In the genomic region with DNA sequence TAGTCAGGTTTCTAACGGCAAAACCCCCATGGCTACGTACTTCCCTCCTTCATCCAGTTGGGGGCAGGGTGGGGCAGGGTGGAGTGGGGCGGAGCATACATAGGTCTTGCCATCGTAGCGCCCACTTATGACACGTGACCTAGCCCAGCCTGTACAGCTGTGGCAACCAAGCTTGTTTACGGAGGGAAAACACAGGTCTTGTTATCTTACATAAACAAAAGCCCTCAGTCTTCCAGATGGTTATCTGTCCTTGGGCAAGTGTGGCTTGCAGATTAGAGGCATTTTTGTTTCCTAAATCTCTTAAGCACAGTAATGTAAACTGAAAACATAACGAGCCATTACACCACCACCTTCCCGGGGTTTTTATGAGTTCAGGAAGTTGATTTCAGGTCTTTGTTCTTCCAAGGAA, we compare ENCODE assay signal across 8 mouse cellular contexts. TPM values are rescaled to one million over a fixed set of nuclear protein-coding genes. Genes with fewer than 3 reads are reported as not detected.
DNase-seq lines count a peak whose midpoint lies in the region; ATAC-seq and TF ChIP-seq lines count a peak whose summit lies in the region.

No protein-coding gene starts in this region.

- no peak overlapping the region; the same call in 1 of the 2 replicates for H3K27ac ChIP-seq in thymus, adult 2 months (ENCODE audit: control insufficient read depth, insufficient read depth, low read length)

- no peaks in the 10 kb centered on the region for H3K36me3 ChIP-seq in thymus, adult 2 months (ENCODE audit: control insufficient read depth, insufficient read depth, low read length)

- 0 out of 2 replicates have a peak, but pooled peaks cover 2% of the 10 kb centered on the region for H3K4me1 ChIP-seq in thymus, adult 2 months (replicated peaks; ENCODE audit: control insufficient read depth, insufficient read depth, low read length)

- H3K4me3 ChIP-seq in thymus, adult 2 months (ENCODE audit: control insufficient read depth, insufficient read depth, low read length): no peak overlapping the region

- WGBS in thymus, adult 2 months: 9% methylated on average over 9 of the region's 9 CpGs

- ATAC-seq in erythroid progenitor cell, adult 5-6 weeks (replicated peaks; ENCODE audit: low FRiP score, poor library complexity, severe bottlenecking): peak; percentile 77

- H3K27me3 ChIP-seq in thymus, adult 2 months (ENCODE audit: control insufficient read depth, insufficient read depth, low read length): no peaks in the 10 kb centered on the region

- TF ChIP-seq POLR2A in thymus, adult 2 months (IDR thresholded peaks at IDR 0.05; ENCODE audit: control insufficient read depth, extremely low read depth, insufficient read depth, low read length, poor library complexity): no peak

- peak; percentile 35; the same call in 1 of the 2 replicates for TF ChIP-seq CTCF in thymus, adult 2 months (IDR thresholded peaks at IDR 0.05; ENCODE audit: borderline replicate concordance, control insufficient read depth, extremely low read depth, insufficient read depth, low read length, poor library complexity)

- DNase-seq in ovary, adult 18-20 months (ENCODE audit: low spot score): peak; percentile 60
- DNase-seq in ovary, postnatal 10 days (ENCODE audit: low spot score): no peak
- peak; percentile 74 for DNase-seq in lung, postnatal 10 days
- peak; percentile 71 for DNase-seq in thymus, adult 2 months
- no peak for DNase-seq in MN1 (ENCODE audit: low spot score)
- DNase-seq in cerebellum, adult 11 months: no peak
- DNase-seq in kidney, postnatal 14 days: no peak

RNA-seq across cellular contexts. Expression of a gene that starts 7.4 kb away (rescaled TPM):
- not detected in 2 replicates for total RNA-seq in erythroid progenitor cell, adult 5-6 weeks (2015; ENCODE audit: low replicate concordance)
- total RNA-seq in erythroid progenitor cell, adult 5-6 weeks (2017; ENCODE audit: low replicate concordance): not detected in 2 replicates
- 0.30 and 0.34 TPM in 2 replicates for polyA plus RNA-seq in thymus, adult 2 months (2012; rRNA removed)

RNA-seq across cellular contexts. Expression of a gene that starts 45.1 kb away (rescaled TPM):
- total RNA-seq in erythroid progenitor cell, adult 5-6 weeks (2015; ENCODE audit: low replicate concordance): not detected in 2 replicates
- total RNA-seq in erythroid progenitor cell, adult 5-6 weeks (2017; ENCODE audit: low replicate concordance): 0.13 TPM in 1 of 2 replicates, not detected in the other
- polyA plus RNA-seq in thymus, adult 2 months (2012; rRNA removed): 8.6 and 14.2 TPM in 2 replicates

Comparison
In these comparisons a context has a peak if more than half of its experiments do, and no peak if none do; other contexts are left out.
1. DNase-seq: peak in ovary, adult 18-20 months (single experiment), lung, postnatal 10 days (single experiment) and thymus, adult 2 months (single experiment); none in ovary, postnatal 10 days (single experiment), MN1 (single experiment), cerebellum, adult 11 months (single experiment) and kidney, postnatal 14 days (single experiment).